Mouse (Mus musculus) left cerebral cortex, adult 2 months (tissue): ENCODE measurements around the gene Hoxa1. TPM values are rescaled to one million over a fixed set of nuclear protein-coding genes. Genes with fewer than 3 reads are reported as not detected.

Experiments
- DNase-seq, 2 experiments: peaks; one replicate each; pipeline ENCODE4 v3.0.0; 2021 to 2022; ENCODE audit warnings: low spot score in 2 of 2, mixed read lengths in 1 of 2; ENCODE audit errors: extremely low spot score in 1 of 2
- H3K27ac ChIP-seq: fragments of 200-600 bp; 2 replicates; pipeline ENCODE4 v1.8.1; 2022
- H3K4me3 ChIP-seq: fragments of 200-600 bp; 2 replicates; pipeline ENCODE4 v1.8.1; 2022
- CTCF ChIP-seq: fragments of 200-600 bp; IDR thresholded peaks from 2 replicates; pipeline ENCODE4 v1.8.1; 2022; ENCODE audit warnings: antibody characterized with exemption, mild to moderate bottlenecking, moderate library complexity
- intact Hi-C: fragments of 180-260 bp; cut with DNase I; formaldehyde crosslinking; loops from one replicate; pipeline ENCODE4 v1.15.1; 2025
- total RNA-seq, 2 experiments: library from RNA; stranded (reverse); gene quantifications; 2 replicates each; pipeline ENCODE4 v1.2.3; 2021

Hoxa1 gene
- total RNA-seq, 2 experiments from 2014 or later: not detected

GRCm38 (mm10) chr6:52152226-52153193 is 5.6 kb downstream of the Hoxa1 start:
- intact Hi-C loops: loop anchor here (1.0 kb wide), 1 partner anchor 38 kb away; no protein-coding TSS in a partner anchor
- no peak for TF ChIP-seq CTCF
- H3K27ac ChIP-seq: no peak overlapping the region
- H3K4me3 ChIP-seq: no peak overlapping the region
- DNase-seq: no peak

- no peak overlapping the region for H3K27ac ChIP-seq
- no peak overlapping the region for H3K4me3 ChIP-seq
- TF ChIP-seq CTCF: no peak
- intact Hi-C loops: no loop called here
- no peak for DNase-seq
These were observed 6.5 kb downstream of the Hoxa1 start for GRCm38 (mm10) chr6:52151571-52151970.

GRCm38 (mm10) chr6:52150401-52150966 is 7.6 kb downstream of the Hoxa1 start:
- Histone ChIP-seq H3K27ac (no peak overlapping the region), H3K4me3 (no peak overlapping the region)
- no peak for DNase-seq
- intact Hi-C loops: no loop called here
- TF ChIP-seq CTCF: no peak

GRCm38 (mm10) chr6:52139115-52139514 is 19.0 kb downstream of the Hoxa1 start:
- no peak for DNase-seq
- Histone ChIP-seq H3K27ac (no peak overlapping the region), H3K4me3 (no peak overlapping the region)
- intact Hi-C loops: no loop called here
- TF ChIP-seq CTCF: no peak

- intact Hi-C loops: no loop called here
- H3K27ac ChIP-seq: no peak overlapping the region
These were observed 19.5 kb downstream of the Hoxa1 start for GRCm38 (mm10) chr6:52138576-52138975.

GRCm38 (mm10) chr6:52137841-52138535 is 20.1 kb downstream of the Hoxa1 start:
- no peak for TF ChIP-seq CTCF

More at GRCm38 (mm10) chr6:52138576-52138975, 19.5 kb downstream of the Hoxa1 start:
- no peak for TF ChIP-seq CTCF
- no peak overlapping the region for H3K4me3 ChIP-seq
- DNase-seq: no peak

GRCm38 (mm10) chr6:52123673-52124072 is 34.4 kb downstream of the Hoxa1 start:
- Histone ChIP-seq H3K27ac (no peak overlapping the region), H3K4me3 (no peak overlapping the region)
- no peak for DNase-seq
- intact Hi-C loops: no loop called here
- no peak for TF ChIP-seq CTCF

More at GRCm38 (mm10) chr6:52137841-52138535, 20.1 kb downstream of the Hoxa1 start:
- Histone ChIP-seq H3K27ac (no peak overlapping the region), H3K4me3 (no peak overlapping the region)
- intact Hi-C loops: no loop called here
- no peak for DNase-seq

GRCm38 (mm10) chr6:52121173-52121572 is 36.9 kb downstream of the Hoxa1 start:
- DNase-seq: no peak
- no peak for TF ChIP-seq CTCF
- intact Hi-C loops: no loop called here
- Histone ChIP-seq H3K27ac (no peak overlapping the region), H3K4me3 (no peak overlapping the region)

- intact Hi-C loops: no loop called here
- DNase-seq: no peak
- no peak for TF ChIP-seq CTCF
- no peak overlapping the region for H3K4me3 ChIP-seq
- no peak overlapping the region for H3K27ac ChIP-seq
These were observed 39.0 kb downstream of the Hoxa1 start for GRCm38 (mm10) chr6:52118903-52119635.

GRCm38 (mm10) chr6:52115899-52116298 is 42.2 kb downstream of the Hoxa1 start:
- TF ChIP-seq CTCF: no peak
- no peak for DNase-seq
- H3K27ac ChIP-seq: no peak overlapping the region
- no peak overlapping the region for H3K4me3 ChIP-seq
- intact Hi-C loops: no loop called here

GRCm38 (mm10) chr6:52111846-52112245 is 46.3 kb downstream of the Hoxa1 start:
- H3K27ac ChIP-seq: no peak overlapping the region
- no peak for DNase-seq
- no peak for TF ChIP-seq CTCF
- intact Hi-C loops: no loop called here
- H3K4me3 ChIP-seq: no peak overlapping the region
